Mouse (Mus musculus) limb, embryonic 14.5 days (tissue): ENCODE measurements at regions not wholly inside any gene's neighbourhood (a gene's known extent, or its start where the extent isn't known, plus 50 kb on each side); places are given as distances from the start of the nearest gene placed in this dataset.
A peak's percentile ranks its signal among the peaks of the same experiment; 100 is the strongest.

ENCODE experiments used
- ATAC-seq: fragments of 200-750 bp; cut with Nextera tagmentation; 2 replicates; pipeline ENCODE4 v1.8.0; 2017; ENCODE audit warnings: low read depth, moderate number of reproducible peaks, moderate TSS enrichment; ENCODE audit not compliant: low FRiP score
- DNase-seq: peaks from one replicate; pipeline ENCODE4 v3.0.0-alpha.2; 2015; ENCODE audit warnings: low spot score
- H3K27ac ChIP-seq: fragments of 300-500 bp; sonication (generic); replicated peaks from 2 replicates; pipeline ENCODE4 v1.5.1; 2014; ENCODE audit warnings: low read depth, mild to moderate bottlenecking, low read length, moderate library complexity, mixed read lengths
- H3K27me3 ChIP-seq: fragments of 300-500 bp; sonication (generic); 2 replicates; pipeline ENCODE4 v1.6.1; 2014; ENCODE audit warnings: low read length, mixed read lengths; ENCODE audit not compliant: control insufficient read depth, insufficient read depth
- H3K36me3 ChIP-seq: fragments of 300-500 bp; sonication (generic); 2 replicates; pipeline ENCODE4 v1.6.1; 2014; ENCODE audit warnings: mild to moderate bottlenecking, low read length, moderate library complexity, mixed read lengths; ENCODE audit not compliant: control insufficient read depth, insufficient read depth
- H3K4me1 ChIP-seq: fragments of 300-500 bp; sonication (generic); 2 replicates; pipeline ENCODE4 v1.6.1; 2014; ENCODE audit warnings: antibody characterized with exemption, low read length, mixed read lengths; ENCODE audit not compliant: control insufficient read depth, insufficient read depth
- H3K4me2 ChIP-seq: fragments of 300-500 bp; sonication (generic); replicated peaks from 2 replicates; pipeline ENCODE4 v1.6.1; 2014; ENCODE audit warnings: low read depth, mild to moderate bottlenecking, low read length, moderate library complexity; ENCODE audit not compliant: severe bottlenecking
- H3K4me3 ChIP-seq: fragments of 300-500 bp; sonication (generic); replicated peaks from 2 replicates; pipeline ENCODE4 v1.5.1; 2014; ENCODE audit warnings: low read length
- H3K9ac ChIP-seq: fragments of 300-500 bp; sonication (generic); 2 replicates; pipeline ENCODE4 v1.6.1; 2014; ENCODE audit warnings: mild to moderate bottlenecking, low read depth, low read length, moderate library complexity; ENCODE audit not compliant: severe bottlenecking
- H3K9me3 ChIP-seq: fragments of 300-500 bp; sonication (generic); 2 replicates; pipeline ENCODE4 v1.6.1; 2016; ENCODE audit warnings: low read length; ENCODE audit not compliant: control insufficient read depth
- POLR2A ChIP-seq: fragments of 200-500 bp; IDR thresholded peaks from 2 replicates; pipeline ENCODE4 v1.8.0; 2012; ENCODE audit warnings: inconsistent platforms, mild to moderate bottlenecking, moderate library complexity, borderline replicate concordance; ENCODE audit not compliant: insufficient read depth, insufficient read length; ENCODE audit errors: extremely low read depth
- WGBS: fragments of 180-500 bp; shearing (Covaris S2); extraction: QIAGEN DNeasy Blood & Tissue Kit; methylation state at CpG from one replicate; pipeline ENCODE4 v1.1.7; 2014; 5-methylcytosine and 5-hydroxymethylcytosine counted together

DNA sequence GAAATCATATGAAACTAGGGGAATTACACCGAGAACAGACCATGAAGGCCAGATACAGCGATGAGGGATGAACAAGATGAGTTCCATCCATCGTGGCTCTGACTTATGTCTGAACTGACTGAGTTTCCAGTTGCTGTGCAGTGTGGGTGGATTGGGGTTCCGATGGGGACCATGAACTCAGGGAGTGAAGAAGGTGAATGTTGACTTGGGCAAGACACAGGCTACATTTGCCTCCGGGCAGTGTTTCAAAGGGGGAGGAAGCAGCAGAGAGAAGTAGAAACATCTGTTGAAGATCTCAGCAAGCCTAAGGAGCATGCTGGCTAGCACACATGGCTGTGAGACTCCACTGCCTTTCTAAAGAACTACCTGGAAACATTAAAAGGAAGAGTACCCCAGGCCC, 194.4 kb upstream of the Krr1 start:
- no peaks in the 10 kb centered on the region for H3K27me3 ChIP-seq
- no peak overlapping the region for H3K9ac ChIP-seq
- WGBS = 78% methylated on average over 5 of the region's 5 CpGs
- ATAC-seq (no peak), DNase-seq (no peak)
- H3K9me3 ChIP-seq = no peaks in the 10 kb centered on the region
- H3K4me2 ChIP-seq = no peak overlapping the region
- no peaks in the 10 kb centered on the region for H3K36me3 ChIP-seq
- no peak overlapping the region for H3K27ac ChIP-seq
- no peak for TF ChIP-seq POLR2A
- H3K4me1 ChIP-seq = no peaks in the 10 kb centered on the region
- no peak overlapping the region for H3K4me3 ChIP-seq

GRCm38 (mm10) chr10:111779956-111780355, 192.5 kb upstream of the Krr1 start:
- no peaks in the 10 kb centered on the region; the same call in 1 of the 2 replicates for H3K4me1 ChIP-seq
- no peaks in the 10 kb centered on the region for H3K36me3 ChIP-seq
- H3K27ac ChIP-seq = no peak overlapping the region
- H3K9ac ChIP-seq = no peak overlapping the region
- no peaks in the 10 kb centered on the region for H3K27me3 ChIP-seq
- no peak for TF ChIP-seq POLR2A
- no peak overlapping the region for H3K4me2 ChIP-seq
- no peaks in the 10 kb centered on the region for H3K9me3 ChIP-seq
- H3K4me3 ChIP-seq = no peak overlapping the region
- DNase-seq = no peak
- 91% methylated on average over 7 of the region's 7 CpGs for WGBS
- no peak for ATAC-seq

GRCm38 (mm10) chr10:111782195-111782810, 190.2 kb upstream of the Krr1 start:
- Histone ChIP-seq H3K4me1 (no peaks in the 10 kb centered on the region; the same call in 1 of the 2 replicates), H3K27me3 (no peaks in the 10 kb centered on the region), H3K4me2 (no peak overlapping the region), H3K36me3 (no peaks in the 10 kb centered on the region), H3K9ac (no peak overlapping the region), H3K4me3 (no peak overlapping the region), H3K9me3 (no peaks in the 10 kb centered on the region), H3K27ac (no peak overlapping the region)
- no peak for TF ChIP-seq POLR2A
- WGBS = 83% methylated on average over 22 of the region's 22 CpGs
- DNase-seq (no peak), ATAC-seq (no peak)

DNA sequence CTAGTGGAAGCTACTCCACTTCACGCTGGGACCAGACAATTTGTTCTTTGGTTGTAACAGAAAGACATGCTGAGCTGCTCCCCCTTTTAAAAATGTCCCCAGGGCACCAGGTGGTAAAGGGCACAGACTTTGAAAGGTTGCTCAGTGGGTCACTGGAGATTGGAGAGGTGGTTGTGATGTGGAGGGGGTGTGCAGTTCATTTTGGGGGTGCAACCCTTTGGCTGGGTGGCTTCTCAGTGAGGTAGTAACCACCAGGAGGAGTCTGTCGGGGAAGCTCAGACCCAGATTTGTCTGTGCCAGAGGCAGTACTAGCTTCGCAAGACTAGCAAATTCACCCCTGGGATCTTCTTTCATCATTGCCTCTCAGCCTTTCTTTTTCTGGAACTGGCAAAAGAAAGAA, 189.0 kb upstream of the Krr1 start:
- WGBS = 43% methylated on average over 3 of the region's 3 CpGs
- no peaks in the 10 kb centered on the region for H3K9me3 ChIP-seq
- no peak overlapping the region for H3K4me2 ChIP-seq
- no peaks in the 10 kb centered on the region for H3K36me3 ChIP-seq
- H3K4me3 ChIP-seq = no peak overlapping the region
- no peaks in the 10 kb centered on the region for H3K27me3 ChIP-seq
- H3K9ac ChIP-seq = no peak overlapping the region
- TF ChIP-seq POLR2A = no peak
- no peak for DNase-seq
- no peak overlapping the region for H3K27ac ChIP-seq
- ATAC-seq = no peak
- no peaks in the 10 kb centered on the region; the same call in none of the 2 replicates for H3K4me1 ChIP-seq

- WGBS = 47% methylated on average over 12 of the region's 12 CpGs
- no peak overlapping the region for H3K4me3 ChIP-seq
- no peaks in the 10 kb centered on the region for H3K36me3 ChIP-seq
- no peaks in the 10 kb centered on the region for H3K9me3 ChIP-seq
- TF ChIP-seq POLR2A = no peak
- H3K4me1 ChIP-seq = peaks cover 5% of the 10 kb centered on the region
- H3K27ac ChIP-seq = no peak overlapping the region
- DNase-seq (peak; percentile 60), ATAC-seq (peak; percentile 78)
- no peak overlapping the region for H3K4me2 ChIP-seq
- no peaks in the 10 kb centered on the region for H3K27me3 ChIP-seq
- H3K9ac ChIP-seq = no peak overlapping the region
Measured at GRCm38 (mm10) chr10:111784065-111784853, 188.2 kb upstream of the Krr1 start.
